Mouse (Mus musculus): ENCODE measurements at regions not wholly inside any gene's neighbourhood (a gene's known extent, or its start where the extent isn't known, plus 50 kb on each side); places are given as distances from the start of the nearest gene placed in this dataset.
"Not testable (repeated sequence)": the region's sequence is repeated elsewhere in the genome, so short reads cannot be mapped to it uniquely, and the experiment has no call there.

DNA sequence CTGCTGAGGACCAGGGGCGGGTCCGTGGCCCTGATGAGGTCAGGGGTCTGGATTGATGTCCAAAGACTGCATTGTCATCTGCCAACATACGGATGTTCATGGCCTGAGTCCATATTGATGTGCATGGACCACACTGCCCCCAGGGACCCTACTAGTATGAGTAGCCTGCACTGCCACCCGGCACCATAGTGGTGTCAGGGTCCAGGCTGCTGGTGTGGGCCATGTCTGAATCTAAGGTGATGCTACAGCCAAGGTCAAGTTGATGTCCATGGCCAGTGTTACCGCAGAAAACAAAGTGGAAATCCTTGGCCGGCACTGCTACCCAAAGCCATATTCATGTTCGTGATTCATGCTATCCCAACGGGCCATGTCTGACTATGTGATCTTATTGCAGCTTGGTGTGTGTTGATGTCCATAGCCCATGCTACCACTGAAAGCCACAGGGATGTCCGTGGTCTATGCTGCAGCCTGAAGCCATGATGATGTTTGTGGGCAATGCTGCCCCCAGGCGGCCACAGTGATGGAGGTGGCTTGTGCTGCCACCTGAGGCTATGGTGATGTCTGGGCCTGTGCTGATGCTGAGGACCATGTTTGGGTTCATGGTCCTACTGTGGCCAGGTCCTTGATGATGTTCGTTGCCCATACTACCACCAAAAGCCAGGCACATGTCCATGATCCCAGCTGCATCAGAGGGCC lies 130.5 kb downstream of the Iqub start:
- intact Hi-C loops (cut with DNase I) = no loop called here
- no peak for DNase-seq (ENCODE audit: extremely low spot score in 1 of 2, low spot score in 2 of 2)
- Histone ChIP-seq H3K4me3 (no peak overlapping the region), H3K27ac (no peak overlapping the region)
- TF ChIP-seq CTCF (IDR thresholded peaks at IDR 0.05) = peak; percentile 22

DNA sequence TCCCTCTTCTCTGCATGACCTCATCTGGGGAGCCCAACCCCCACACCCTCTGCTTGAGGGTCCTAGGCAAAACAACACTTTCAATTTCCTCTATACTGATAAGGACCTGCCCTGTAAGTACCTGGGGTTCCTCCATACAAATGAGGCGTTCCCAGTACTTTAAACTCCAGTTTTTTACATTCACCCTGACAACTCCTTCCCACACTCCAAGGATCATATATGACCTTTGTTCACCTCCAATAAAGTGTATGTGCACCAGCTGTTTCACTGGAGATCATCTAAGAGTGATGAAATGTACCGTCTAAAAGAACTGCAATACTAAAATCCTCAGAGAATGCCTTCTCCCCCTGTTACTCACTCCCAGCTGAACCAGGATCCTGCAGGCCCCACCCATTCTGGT lies 135.0 kb downstream of the Iqub start:
- intact Hi-C loops (cut with DNase I) = no loop called here
- Histone ChIP-seq H3K27ac (no peak overlapping the region), H3K4me3 (no peak overlapping the region)
- DNase-seq (ENCODE audit: extremely low spot score in 1 of 2, low spot score in 2 of 2) = no peak
- TF ChIP-seq CTCF (IDR thresholded peaks at IDR 0.05) = no peak

DNA sequence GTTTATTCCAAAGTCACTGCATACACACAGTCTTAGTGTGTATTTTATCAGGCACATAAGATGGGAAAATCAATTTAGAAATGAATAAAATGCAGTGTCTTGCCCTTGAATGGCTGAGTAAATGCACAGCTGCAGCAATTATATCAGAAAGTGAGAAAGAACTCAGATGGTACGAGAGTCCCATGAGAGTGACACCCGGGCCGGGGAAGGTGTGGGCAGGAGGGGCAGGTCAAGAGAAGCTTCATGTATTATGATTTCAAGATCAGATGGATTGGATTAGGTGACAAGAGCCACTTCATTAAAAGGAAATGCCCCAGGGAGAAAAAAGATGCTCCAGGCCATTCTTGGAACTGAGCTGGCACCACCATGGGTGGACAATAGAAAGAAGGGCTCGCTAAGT lies 138.1 kb downstream of the Iqub start:
- no peak for TF ChIP-seq CTCF (IDR thresholded peaks at IDR 0.05)
- H3K27ac ChIP-seq = no peak overlapping the region
- intact Hi-C loops (cut with DNase I) = no loop called here
- no peak for DNase-seq (ENCODE audit: extremely low spot score in 1 of 2, low spot score in 2 of 2)
- H3K4me3 ChIP-seq = no peak overlapping the region

DNA sequence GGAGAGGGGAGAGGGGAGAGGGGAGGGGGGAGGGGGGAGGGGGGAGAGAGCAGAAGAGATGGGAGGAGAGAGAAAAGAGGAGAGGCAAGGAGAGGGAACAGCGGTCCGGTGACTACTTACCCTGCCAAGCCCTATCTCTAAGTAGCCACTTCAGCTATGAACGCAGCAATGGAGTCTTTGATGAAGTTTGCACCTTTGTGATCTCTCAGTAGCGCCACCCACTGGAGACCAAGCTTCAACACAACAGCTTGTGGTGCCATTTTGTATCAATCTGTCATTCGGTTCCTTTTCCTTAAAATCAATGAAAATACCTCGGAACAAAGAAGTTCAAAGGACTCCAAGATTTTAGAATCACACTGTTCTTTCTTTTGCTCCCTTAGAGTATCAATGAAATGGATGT lies 141.7 kb downstream of the Iqub start:
- no peak for DNase-seq (ENCODE audit: extremely low spot score in 1 of 2, low spot score in 2 of 2)

DNA sequence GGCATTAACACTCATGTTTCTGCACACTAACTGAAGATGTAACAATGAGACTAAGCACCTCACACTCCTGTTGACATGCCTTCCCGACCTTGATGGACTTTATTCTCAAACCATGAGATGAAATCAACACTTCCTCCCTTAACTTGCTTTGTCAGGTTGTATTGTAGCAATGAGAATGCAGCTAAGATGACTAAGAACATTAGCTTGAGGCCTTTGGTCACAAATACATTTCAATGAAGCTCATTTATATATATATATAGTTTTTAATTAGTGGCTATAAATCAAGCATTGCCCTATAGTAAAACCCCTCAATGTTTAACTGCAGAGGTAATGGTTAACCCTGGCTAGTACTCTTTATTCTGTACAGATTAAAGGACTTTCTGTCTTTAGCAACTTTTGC lies 143.2 kb downstream of the Iqub start:
- Histone ChIP-seq H3K27ac (no peak overlapping the region), H3K4me3 (no peak overlapping the region)
- intact Hi-C loops (cut with DNase I) = no loop called here
- no peak for DNase-seq (ENCODE audit: extremely low spot score in 1 of 2, low spot score in 2 of 2)
- no peak for TF ChIP-seq CTCF (IDR thresholded peaks at IDR 0.05)

More for the DNA sequence above, 141.7 kb downstream of the Iqub start:
- no peak overlapping the region for H3K4me3 ChIP-seq
- intact Hi-C loops (cut with DNase I) = no loop called here
- no peak overlapping the region for H3K27ac ChIP-seq
- no peak; the same call in 1 of the 2 replicates for TF ChIP-seq CTCF (IDR thresholded peaks at IDR 0.05)

DNA sequence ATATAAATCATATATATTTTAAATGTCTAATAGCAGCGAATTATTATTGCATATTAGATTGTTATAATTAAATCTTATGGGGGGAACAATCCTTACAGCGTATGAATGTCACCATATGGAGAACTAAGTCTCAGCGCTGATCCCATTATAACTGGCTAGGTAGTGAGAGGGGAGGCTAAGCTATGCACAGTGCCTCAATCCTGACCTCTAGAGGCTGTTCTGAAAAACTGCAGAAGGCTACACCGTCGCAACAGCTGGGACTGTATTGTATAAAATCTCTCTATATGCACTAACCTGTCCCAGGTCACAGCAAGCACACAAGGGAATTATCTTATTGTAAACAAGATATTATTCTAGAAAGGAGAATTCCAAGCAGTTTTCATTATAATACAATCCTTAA lies 164.0 kb downstream of the Iqub start:
- DNase-seq (ENCODE audit: extremely low spot score in 1 of 2, low spot score in 2 of 2) = peak; percentile 32 to 46
- intact Hi-C loops (cut with DNase I) = loop anchor here (1.0 to 10.0 kb wide), 4 partner anchors 104 to 859 kb away; no protein-coding TSS in a partner anchor
- H3K27ac ChIP-seq = no peak overlapping the region
- H3K4me3 ChIP-seq = no peak overlapping the region
- TF ChIP-seq CTCF (IDR thresholded peaks at IDR 0.05) = peak; percentile 94

DNA sequence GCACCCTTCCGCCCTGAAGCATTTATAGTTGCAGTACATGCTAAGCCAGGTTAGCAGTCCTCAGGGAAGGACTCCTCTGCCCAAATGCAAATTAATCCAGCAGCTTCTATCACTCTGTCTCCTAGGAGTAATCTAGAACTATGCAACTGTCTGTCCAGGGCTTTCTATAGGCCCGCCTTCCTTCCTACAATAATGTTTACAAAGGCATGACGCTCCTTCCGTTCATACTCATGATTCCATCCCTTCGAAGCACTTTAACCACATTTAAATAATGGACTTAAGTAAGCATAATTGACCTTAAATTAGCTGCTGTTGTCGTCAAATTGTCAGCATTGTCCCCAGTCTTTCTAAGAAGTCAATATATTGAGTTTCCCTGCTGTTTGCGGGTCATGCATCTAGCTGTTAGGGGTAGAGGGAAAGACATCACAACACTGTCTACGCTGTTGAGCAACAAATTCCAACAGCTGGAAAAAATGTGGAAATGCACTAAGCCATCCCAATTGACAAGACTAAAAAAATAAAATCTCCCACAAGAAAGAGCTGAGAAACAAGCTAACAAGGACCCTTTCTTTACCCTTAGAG lies 166.3 kb downstream of the Iqub start:
- no peak for DNase-seq (ENCODE audit: extremely low spot score in 1 of 2, low spot score in 2 of 2)
- intact Hi-C loops (cut with DNase I) = no loop called here
- Histone ChIP-seq H3K27ac (no peak overlapping the region), H3K4me3 (no peak overlapping the region)
- no peak for TF ChIP-seq CTCF (IDR thresholded peaks at IDR 0.05)

DNA sequence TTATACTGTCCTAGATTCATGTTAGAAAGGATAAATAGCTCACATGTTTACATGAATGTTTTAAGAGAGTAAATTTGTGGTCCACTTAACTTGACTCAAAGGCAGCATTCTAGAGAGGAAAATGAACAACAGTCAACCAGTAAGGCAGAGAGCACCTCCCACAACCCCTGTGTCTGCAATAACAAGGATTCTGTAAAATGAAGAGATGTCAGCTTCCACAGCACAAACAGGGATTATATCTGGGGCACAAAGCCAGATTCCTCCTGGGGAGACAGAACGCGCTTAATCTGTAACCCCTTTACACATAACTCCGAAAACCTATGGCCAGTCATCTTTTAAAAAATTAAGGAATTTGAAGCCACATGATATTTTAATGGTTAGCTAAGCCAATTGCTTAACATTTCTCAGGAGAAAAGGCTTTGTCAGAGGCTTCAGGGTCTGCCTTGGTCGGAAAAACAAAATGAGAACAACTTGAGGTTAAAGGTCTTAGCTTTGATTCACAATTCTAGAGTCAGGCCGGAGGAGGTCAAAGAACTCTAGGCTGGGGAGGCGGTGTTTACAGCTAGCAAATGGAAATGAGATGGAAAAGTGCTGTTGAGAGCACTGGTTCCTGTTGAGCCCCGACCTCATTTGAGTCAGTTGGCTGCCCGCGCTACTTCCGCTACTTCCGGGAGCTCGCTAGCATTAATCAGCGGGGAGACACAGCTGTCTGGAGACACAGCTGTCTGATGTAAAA lies 167.0 kb downstream of the Iqub start:
- no peak overlapping the region for H3K27ac ChIP-seq
- intact Hi-C loops (cut with DNase I) = no loop called here
- DNase-seq (ENCODE audit: extremely low spot score in 1 of 2, low spot score in 2 of 2) = no peak
- TF ChIP-seq CTCF (IDR thresholded peaks at IDR 0.05) = no peak
- H3K4me3 ChIP-seq = no peak overlapping the region

DNA sequence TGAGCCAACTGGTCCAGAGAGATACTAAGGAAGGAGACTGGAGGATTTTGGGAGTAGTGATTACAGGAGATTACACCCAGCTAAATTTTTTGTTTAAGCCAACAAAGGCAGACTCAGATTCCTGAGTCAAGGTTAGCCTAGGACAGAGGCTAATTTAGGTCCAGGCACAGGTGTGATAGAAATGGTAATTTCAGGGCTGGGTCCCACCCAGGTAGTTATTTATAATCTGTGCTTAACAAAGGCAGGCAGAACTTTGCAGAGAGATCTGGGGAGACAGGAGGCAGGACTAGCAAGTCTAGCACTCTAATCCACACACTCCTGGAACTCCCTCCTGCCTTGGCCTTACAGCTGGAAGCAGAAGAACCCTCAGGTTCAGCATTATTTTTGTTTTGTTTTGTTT lies 172.4 kb downstream of the Iqub start:
- no peak for TF ChIP-seq CTCF (IDR thresholded peaks at IDR 0.05)
- no peak for DNase-seq (ENCODE audit: extremely low spot score in 1 of 2, low spot score in 2 of 2)
- Histone ChIP-seq H3K27ac (no peak overlapping the region), H3K4me3 (no peak overlapping the region)
- intact Hi-C loops (cut with DNase I) = no loop called here

DNA sequence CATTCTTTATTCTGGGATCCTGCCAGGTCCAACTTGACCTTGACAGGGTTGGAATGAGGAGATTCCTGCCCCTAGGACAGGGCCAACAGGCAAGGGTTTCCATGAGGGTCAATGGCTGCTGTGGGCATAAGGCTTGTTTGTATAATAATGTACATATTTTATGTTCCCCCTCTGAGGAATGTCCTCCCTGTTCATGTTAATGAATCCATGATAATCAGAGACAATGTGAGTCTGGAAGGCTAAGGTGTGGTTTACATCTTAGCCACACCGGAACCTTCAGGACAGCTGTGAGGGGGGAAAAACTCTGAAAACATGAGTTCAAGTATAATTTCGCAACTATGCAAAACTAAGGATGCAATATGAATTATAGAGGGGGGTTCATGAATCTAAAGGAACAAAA lies 172.8 kb downstream of the Iqub start:
- no peak for DNase-seq (ENCODE audit: extremely low spot score in 1 of 2, low spot score in 2 of 2)
- Histone ChIP-seq H3K4me3 (no peak overlapping the region), H3K27ac (no peak overlapping the region)
- no peak for TF ChIP-seq CTCF (IDR thresholded peaks at IDR 0.05)
- intact Hi-C loops (cut with DNase I) = no loop called here

DNA sequence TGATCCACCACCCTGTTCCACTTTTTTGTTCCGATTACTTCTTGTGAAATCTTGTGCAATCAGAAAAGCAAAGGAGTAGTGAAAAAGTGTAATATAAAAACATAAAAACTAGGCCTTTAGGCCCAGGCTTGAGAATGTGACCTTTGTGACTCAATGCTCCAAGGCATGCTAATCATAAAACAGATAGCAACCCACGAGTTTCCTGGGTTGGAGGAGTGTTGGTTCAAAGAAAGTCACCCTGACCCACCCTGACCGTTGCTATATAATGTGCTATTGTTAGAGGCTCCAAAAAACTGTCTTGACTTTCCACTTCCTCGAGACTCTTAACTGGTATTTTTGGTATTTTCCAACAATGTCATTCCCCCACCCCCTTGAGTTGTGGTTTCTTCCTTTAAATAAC lies 172.2 kb upstream of the Slc13a1 start:
- H3K4me3 ChIP-seq; H3K27ac ChIP-seq; intact Hi-C loops (cut with DNase I); DNase-seq (ENCODE audit: extremely low spot score in 1 of 2, low spot score in 2 of 2): not testable (repeated sequence)

DNA sequence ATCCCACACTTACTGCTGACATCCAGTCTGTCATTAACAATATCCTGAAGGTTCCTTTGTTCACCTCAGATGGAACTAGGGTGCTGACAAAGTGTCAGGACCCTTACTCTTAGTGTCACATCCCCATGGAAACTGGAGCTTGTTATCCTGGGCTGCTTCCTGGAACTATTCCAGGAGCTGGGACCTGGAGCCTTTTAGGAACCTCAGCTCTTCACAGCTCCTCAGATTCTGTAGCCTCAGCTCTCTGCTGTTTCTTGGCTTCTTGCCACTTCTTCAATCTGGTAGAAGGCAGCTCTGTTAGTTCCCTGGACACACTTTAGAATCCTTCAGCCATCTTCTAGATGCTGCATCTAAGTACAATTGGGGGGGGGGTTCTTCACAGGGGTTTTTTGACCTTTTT lies 157.3 kb upstream of the Slc13a1 start:
- H3K4me3 ChIP-seq = no peak overlapping the region
- no peak for TF ChIP-seq CTCF (IDR thresholded peaks at IDR 0.05)
- peak in 1 of 2 experiments; percentile 11 for DNase-seq (ENCODE audit: extremely low spot score in 1 of 2, low spot score in 2 of 2)
- H3K27ac ChIP-seq = peak overlapping the region; percentile 37; the same call in 1 of the 2 replicates
- intact Hi-C loops (cut with DNase I) = no loop called here
